Mouse (Mus musculus): ENCODE data around the gene Gm3854. TPM values are rescaled to one million over a fixed set of nuclear protein-coding genes. Genes with fewer than 3 reads are reported as not detected.
"Not testable (repeated sequence)": the region's sequence is repeated elsewhere in the genome, so short reads cannot be mapped to it uniquely, and the experiment has no call there.

Gm3854 gene
- polyA plus RNA-seq, 1 experiment from 2014 or later = 1.2 TPM

- Histone ChIP-seq H3K4me1 (ENCODE audit: insufficient read depth) (0 out of 2 replicates have a peak, but pooled peaks cover 5% of the 10 kb centered on the region), H3K4me3 (ENCODE audit: low read depth, low read length) (no peak overlapping the region), H3K36me3 (ENCODE audit: insufficient read depth) (no peaks in the 10 kb centered on the region), H3K27ac (ENCODE audit: low read depth) (no peak overlapping the region), H3K4me2 (no peak overlapping the region), H3K9me3 (ENCODE audit: low read depth, low read length) (no peaks in the 10 kb centered on the region), H3K27me3 (ENCODE audit: insufficient read depth, low read length) (no peaks in the 10 kb centered on the region), H3K9ac (no peak overlapping the region)
- TF ChIP-seq CTCF (IDR thresholded peaks at IDR 0.05; ENCODE audit: low read depth) = no peak
- DNase-seq (no peak), ATAC-seq (ENCODE audit: insufficient read depth) (no peak)
- WGBS = 68% methylated on average over 1 of the region's 1 CpGs
Observed at GRCm38 (mm10) chr7:6364761-6365160, 21.2 kb downstream of the Gm3854 start.

GRCm38 (mm10) chr7:6367185-6367584, 23.6 kb downstream of the Gm3854 start:
- Histone ChIP-seq H3K27me3 (ENCODE audit: insufficient read depth, low read length) (no peaks in the 10 kb centered on the region), H3K4me3 (ENCODE audit: low read depth, low read length) (no peak overlapping the region)
- WGBS = 87% methylated on average over 5 of the region's 5 CpGs

GRCm38 (mm10) chr7:6368146-6368545, 24.6 kb downstream of the Gm3854 start:
- not testable (repeated sequence) for ATAC-seq (ENCODE audit: insufficient read depth); H3K4me3 ChIP-seq (ENCODE audit: low read depth, low read length); H3K27me3 ChIP-seq (ENCODE audit: insufficient read depth, low read length); H3K9me3 ChIP-seq (ENCODE audit: low read depth, low read length); H3K4me1 ChIP-seq (ENCODE audit: insufficient read depth); H3K27ac ChIP-seq (ENCODE audit: low read depth); H3K4me2 ChIP-seq; DNase-seq; H3K9ac ChIP-seq; H3K36me3 ChIP-seq (ENCODE audit: insufficient read depth)
- 71% methylated on average over 5 of the region's 5 CpGs for WGBS

More at GRCm38 (mm10) chr7:6367185-6367584, 23.6 kb downstream of the Gm3854 start:
- Histone ChIP-seq H3K27ac (ENCODE audit: low read depth) (no peak overlapping the region), H3K9ac (no peak overlapping the region), H3K36me3 (ENCODE audit: insufficient read depth) (no peaks in the 10 kb centered on the region), H3K4me2 (no peak overlapping the region), H3K4me1 (ENCODE audit: insufficient read depth) (0 out of 2 replicates have a peak, but pooled peaks cover 5% of the 10 kb centered on the region), H3K9me3 (ENCODE audit: low read depth, low read length) (no peaks in the 10 kb centered on the region)
- ATAC-seq (ENCODE audit: insufficient read depth) = no peak
- DNase-seq = no peak
- TF ChIP-seq CTCF (IDR thresholded peaks at IDR 0.05; ENCODE audit: low read depth) = no peak

- 81% methylated on average over 3 of the region's 3 CpGs for WGBS
- Histone ChIP-seq H3K27ac (ENCODE audit: low read depth) (no peak overlapping the region), H3K27me3 (ENCODE audit: insufficient read depth, low read length) (no peaks in the 10 kb centered on the region), H3K9me3 (ENCODE audit: low read depth, low read length) (no peaks in the 10 kb centered on the region), H3K36me3 (ENCODE audit: insufficient read depth) (no peaks in the 10 kb centered on the region), H3K4me1 (ENCODE audit: insufficient read depth) (no peaks in the 10 kb centered on the region), H3K9ac (no peak overlapping the region), H3K4me2 (no peak overlapping the region), H3K4me3 (ENCODE audit: low read depth, low read length) (no peak overlapping the region)
- ATAC-seq (ENCODE audit: insufficient read depth) (no peak), DNase-seq (no peak)
- no peak for TF ChIP-seq CTCF (IDR thresholded peaks at IDR 0.05; ENCODE audit: low read depth)
Observed at GRCm38 (mm10) chr7:6369460-6369859, 25.9 kb downstream of the Gm3854 start.

GRCm38 (mm10) chr7:6372993-6373392, 29.4 kb downstream of the Gm3854 start:
- H3K27me3 ChIP-seq (ENCODE audit: insufficient read depth, low read length) = no peaks in the 10 kb centered on the region
- no peaks in the 10 kb centered on the region for H3K4me1 ChIP-seq (ENCODE audit: insufficient read depth)
- ATAC-seq (ENCODE audit: insufficient read depth) = no peak
- no peak overlapping the region for H3K9ac ChIP-seq
- WGBS = 83% methylated on average over 3 of the region's 3 CpGs
- H3K9me3 ChIP-seq (ENCODE audit: low read depth, low read length) = no peaks in the 10 kb centered on the region
- H3K36me3 ChIP-seq (ENCODE audit: insufficient read depth) = no peaks in the 10 kb centered on the region
- no peak overlapping the region for H3K4me2 ChIP-seq
- no peak overlapping the region for H3K4me3 ChIP-seq (ENCODE audit: low read depth, low read length)
- no peak for TF ChIP-seq CTCF (IDR thresholded peaks at IDR 0.05; ENCODE audit: low read depth)
- DNase-seq = no peak
- H3K27ac ChIP-seq (ENCODE audit: low read depth) = no peak overlapping the region

GRCm38 (mm10) chr7:6378441-6378840, 34.9 kb downstream of the Gm3854 start:
- no peaks in the 10 kb centered on the region for H3K27me3 ChIP-seq (ENCODE audit: insufficient read depth, low read length)
- H3K4me3 ChIP-seq (ENCODE audit: low read depth, low read length) = no peak overlapping the region
- no peak overlapping the region for H3K4me2 ChIP-seq
- ATAC-seq (ENCODE audit: insufficient read depth) = no peak
- no peak overlapping the region for H3K9ac ChIP-seq
- H3K9me3 ChIP-seq (ENCODE audit: low read depth, low read length) = no peaks in the 10 kb centered on the region
- DNase-seq = no peak
- no peak overlapping the region for H3K27ac ChIP-seq (ENCODE audit: low read depth)
- WGBS = 84% methylated on average over 8 of the region's 8 CpGs
- 0 out of 2 replicates have a peak, but pooled peaks cover 2% of the 10 kb centered on the region for H3K4me1 ChIP-seq (ENCODE audit: insufficient read depth)
- TF ChIP-seq CTCF (IDR thresholded peaks at IDR 0.05; ENCODE audit: low read depth) = no peak
- no peaks in the 10 kb centered on the region for H3K36me3 ChIP-seq (ENCODE audit: insufficient read depth)

- no peak overlapping the region for H3K27ac ChIP-seq (ENCODE audit: low read depth)
- 86% methylated on average over 2 of the region's 2 CpGs for WGBS
Observed at GRCm38 (mm10) chr7:6381431-6381830, 37.9 kb downstream of the Gm3854 start.

More at GRCm38 (mm10) chr7:6381431-6381830, 37.9 kb downstream of the Gm3854 start:
- no peak overlapping the region for H3K4me3 ChIP-seq (ENCODE audit: low read depth, low read length)
- H3K9ac ChIP-seq = no peak overlapping the region
- H3K9me3 ChIP-seq (ENCODE audit: low read depth, low read length) = no peaks in the 10 kb centered on the region
- no peaks in the 10 kb centered on the region for H3K27me3 ChIP-seq (ENCODE audit: insufficient read depth, low read length)
- H3K4me2 ChIP-seq = no peak overlapping the region
- peak; percentile 21; the same call in 1 of the 2 replicates for TF ChIP-seq CTCF (IDR thresholded peaks at IDR 0.05; ENCODE audit: low read depth)
- 0 out of 2 replicates have a peak, but pooled peaks cover 7% of the 10 kb centered on the region for H3K4me1 ChIP-seq (ENCODE audit: insufficient read depth)
- ATAC-seq (ENCODE audit: insufficient read depth) (no peak), DNase-seq (no peak)
- no peaks in the 10 kb centered on the region for H3K36me3 ChIP-seq (ENCODE audit: insufficient read depth)

Measured in lung, embryonic 14.5 days (tissue).